8 mouse cellular contexts compared by ENCODE assay signal in genomic region chr7:109958843-109959715, GRCm38 (mm10). TPM values are rescaled to one million over a fixed set of nuclear protein-coding genes. Genes with fewer than 3 reads are reported as not detected.
DNase-seq lines count a peak whose midpoint lies in the region; ATAC-seq lines count a peak whose summit lies in the region.

No protein-coding gene starts in this region.

- H3K36me3 ChIP-seq in hindbrain, embryonic 11.5 days (ENCODE audit: control insufficient read depth, insufficient read depth, low read length): no peaks in the 10 kb centered on the region
- H3K36me3 ChIP-seq in liver, embryonic 11.5 days (ENCODE audit: control insufficient read depth, insufficient read depth, low read length): no peaks in the 10 kb centered on the region

- peak overlapping the region; percentile 88 for H3K4me3 ChIP-seq in hindbrain, embryonic 11.5 days (ENCODE audit: low read depth, low read length)
- peak overlapping the region; percentile 83 for H3K4me3 ChIP-seq in liver, embryonic 11.5 days (ENCODE audit: low read depth, low read length)

- DNase-seq in right cerebral cortex, postnatal 14 days: peak; percentile 16
- no peak for DNase-seq in right cerebral cortex, postnatal 36 days (ENCODE audit: low spot score in 2 of 2)
- DNase-seq in c-Kit-negative CD71-positive TER-119-positive erythroid progenitor cells, embryonic 14.5 days (ENCODE audit: low read depth, low spot score): peak; percentile 27
- DNase-seq in hindbrain, embryonic 11.5 days (ENCODE audit: low spot score): no peak
- DNase-seq in liver, embryonic 11.5 days (ENCODE audit: low spot score): peak; percentile 38
- DNase-seq in gastrocnemius, postnatal 36 days: no peak
- no peak for DNase-seq in left cerebral cortex, adult 9 months (ENCODE audit: low spot score in 2 of 2)

- peak overlapping the region; percentile 65 for H3K4me2 ChIP-seq in hindbrain, embryonic 11.5 days (replicated peaks; ENCODE audit: low read depth, low read length)
- peak overlapping the region; percentile 65 for H3K4me2 ChIP-seq in liver, embryonic 11.5 days

- 0 out of 2 replicates have a peak, but pooled peaks cover 6% of the 10 kb centered on the region for H3K4me1 ChIP-seq in hindbrain, embryonic 11.5 days (replicated peaks; ENCODE audit: control insufficient read depth, insufficient read depth, low read length)
- H3K4me1 ChIP-seq in liver, embryonic 11.5 days (replicated peaks; ENCODE audit: control insufficient read depth, insufficient read depth, low read length): peaks cover 21% of the 10 kb centered on the region

- no peaks in the 10 kb centered on the region for H3K9me3 ChIP-seq in hindbrain, embryonic 11.5 days (ENCODE audit: control insufficient read depth, low read length)
- H3K9me3 ChIP-seq in liver, embryonic 11.5 days (ENCODE audit: control insufficient read depth, low read length): no peaks in the 10 kb centered on the region

- WGBS in hindbrain, embryonic 11.5 days: 8% methylated on average over 18 of the region's 18 CpGs
- 5% methylated on average over 18 of the region's 18 CpGs for WGBS in liver, embryonic 11.5 days

- no peak; the same call in 1 of the 2 replicates for ATAC-seq in hindbrain, embryonic 11.5 days (ENCODE audit: low FRiP score)
- 0 out of 2 replicates have a peak, but pooled peaks have one; percentile 21 for ATAC-seq in liver, embryonic 11.5 days (replicated peaks; ENCODE audit: low FRiP score)
- ATAC-seq in neutrophil, adult 5-6 weeks (ENCODE audit: extremely low read depth, insufficient number of reproducible peaks, low FRiP score, poor library complexity, severe bottlenecking): peak; percentile 62

- H3K27ac ChIP-seq in hindbrain, embryonic 11.5 days (ENCODE audit: low read depth, low read length): peak overlapping the region; percentile 89
- H3K27ac ChIP-seq in liver, embryonic 11.5 days (ENCODE audit: low read depth, low read length): peak overlapping the region; percentile 80; the same call in 1 of the 2 replicates

- H3K9ac ChIP-seq in hindbrain, embryonic 11.5 days (ENCODE audit: low read depth, low read length): peak overlapping the region; percentile 97
- peak overlapping the region; percentile 88 for H3K9ac ChIP-seq in liver, embryonic 11.5 days (ENCODE audit: low read depth, low read length)

- intact Hi-C loops in gastrocnemius, postnatal 36 days (cut with DNase I): no loop called here

- H3K27me3 ChIP-seq in hindbrain, embryonic 11.5 days (ENCODE audit: control insufficient read depth, insufficient read depth, low read length): no peaks in the 10 kb centered on the region
- no peaks in the 10 kb centered on the region for H3K27me3 ChIP-seq in liver, embryonic 11.5 days (replicated peaks; ENCODE audit: control insufficient read depth, insufficient read depth, low read length)

RNA-seq across cellular contexts. Expression of gene Dennd5a, which starts 1.2 kb away (rescaled TPM):
- 52.5 and 57.3 TPM in 2 replicates for polyA plus RNA-seq in hindbrain, embryonic 11.5 days (2014; fragmentation: Nextera tagmentation; extraction: Ambion mirVana)
- 21.8 and 26.7 TPM in 2 replicates for polyA plus RNA-seq in liver, embryonic 11.5 days (2014; fragmentation: Nextera tagmentation; extraction: Ambion mirVana)
- total RNA-seq in neutrophil, adult 5-6 weeks (2017): 181 and 184 TPM in 2 replicates
- total RNA-seq in gastrocnemius, postnatal 36 days (2021): 10 to 100 TPM; 41.8 to 47.8 TPM

RNA-seq across cellular contexts. Expression of gene Tmem41b, which starts 27.6 kb away (rescaled TPM):
- 78.4 and 84.8 TPM in 2 replicates for polyA plus RNA-seq in hindbrain, embryonic 11.5 days (2014; fragmentation: Nextera tagmentation; extraction: Ambion mirVana)
- 65.0 and 72.6 TPM in 2 replicates for polyA plus RNA-seq in liver, embryonic 11.5 days (2014; fragmentation: Nextera tagmentation; extraction: Ambion mirVana)
- 60.0 and 64.2 TPM in 2 replicates for total RNA-seq in neutrophil, adult 5-6 weeks (2017)
- total RNA-seq in gastrocnemius, postnatal 36 days (2021): 10 to 100 TPM; 22.3 to 23.9 TPM

RNA-seq across cellular contexts. Expression of gene Ipo7, which starts 59.0 kb away (rescaled TPM):
- 23.2 and 32.7 TPM in 2 replicates for polyA plus RNA-seq in hindbrain, embryonic 11.5 days (2014; fragmentation: Nextera tagmentation; extraction: Ambion mirVana)
- 36.8 and 45.0 TPM in 2 replicates for polyA plus RNA-seq in liver, embryonic 11.5 days (2014; fragmentation: Nextera tagmentation; extraction: Ambion mirVana)
- 92.3 and 103 TPM in 2 replicates for total RNA-seq in neutrophil, adult 5-6 weeks (2017)
- total RNA-seq in gastrocnemius, postnatal 36 days (2021): 10 to 100 TPM; 74.3 to 79.4 TPM

Comparison
In these comparisons a context has a peak if more than half of its experiments do, and no peak if none do; other contexts are left out.
1. DNase-seq: peak in right cerebral cortex, postnatal 14 days (single experiment), c-Kit-negative CD71-positive TER-119-positive erythroid progenitor cells, embryonic 14.5 days (single experiment) and liver, embryonic 11.5 days (single experiment); none in right cerebral cortex, postnatal 36 days (0 of 2), hindbrain, embryonic 11.5 days (single experiment), gastrocnemius, postnatal 36 days (0 of 2) and left cerebral cortex, adult 9 months (0 of 2).